17 mouse cellular contexts compared by ENCODE assay signal in the genomic region with DNA sequence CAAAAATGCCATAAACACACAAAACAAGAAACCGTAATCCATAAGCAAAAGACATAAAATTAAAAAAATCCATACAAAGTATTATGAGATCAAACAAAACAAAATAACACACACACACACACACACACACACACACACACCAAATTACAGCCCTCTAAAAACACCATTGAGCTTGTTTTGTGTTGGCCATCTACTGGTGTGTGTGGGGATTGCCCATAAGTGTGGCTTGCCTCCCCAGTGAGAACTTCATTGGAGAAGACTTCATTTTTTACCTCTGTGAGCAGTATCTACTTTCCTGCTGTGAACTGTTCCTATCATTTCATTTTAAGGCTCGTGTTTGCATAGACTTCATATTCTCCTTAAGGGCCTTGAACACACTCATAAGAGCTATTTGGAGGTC.
A peak's percentile ranks its signal among the peaks of the same experiment; 100 is the strongest.
DNase-seq lines count a peak whose midpoint lies in the region; ATAC-seq and TF ChIP-seq lines count a peak whose summit lies in the region.
"Had no signal": no experiment of that assay in that cellular context is flagged by ENCODE, and none has a peak within 500 bp of the region (broad histone marks: within the 10 kb centered on the region; RNA-seq: fewer than 3 reads in every experiment).

No protein-coding gene starts in this region.

- no peaks in the 10 kb centered on the region for H3K27me3 ChIP-seq in stomach, postnatal 0 days (ENCODE audit: control insufficient read depth, insufficient read depth, low read length)
- no peaks in the 10 kb centered on the region for H3K27me3 ChIP-seq in forebrain, embryonic 10.5 days (ENCODE audit: poor library complexity, severe bottlenecking)
- no peaks in the 10 kb centered on the region for H3K27me3 ChIP-seq in forebrain, embryonic 13.5 days
- H3K27me3 ChIP-seq: embryonic facial prominence, embryonic 13.5 days; hindbrain, embryonic 15.5 days; liver, embryonic 13.5 days; midbrain, embryonic 12.5 days had no signal

- no peak overlapping the region for H3K27ac ChIP-seq in layer of hippocampus, adult 2 months
- H3K27ac ChIP-seq in stomach, postnatal 0 days (replicated peaks) = no peak overlapping the region
- no peak overlapping the region for H3K27ac ChIP-seq in forebrain, embryonic 10.5 days
- H3K27ac ChIP-seq in forebrain, embryonic 13.5 days = no peak overlapping the region
- H3K27ac ChIP-seq: embryonic facial prominence, embryonic 13.5 days; hindbrain, embryonic 15.5 days; liver, embryonic 13.5 days; midbrain, embryonic 12.5 days had no signal

- ATAC-seq in stomach, postnatal 0 days (ENCODE audit: low FRiP score, low TSS enrichment) = no peak
- ATAC-seq in forebrain, embryonic 13.5 days = no peak

- no peak overlapping the region for H3K9ac ChIP-seq in stomach, postnatal 0 days (ENCODE audit: low read length)
- H3K9ac ChIP-seq in forebrain, embryonic 13.5 days = no peak overlapping the region
- H3K9ac ChIP-seq: embryonic facial prominence, embryonic 13.5 days; hindbrain, embryonic 15.5 days; liver, embryonic 13.5 days; midbrain, embryonic 12.5 days had no signal

- WGBS in stomach, postnatal 0 days = 93% methylated on average over 2 of the region's 2 CpGs
- WGBS in forebrain, embryonic 10.5 days = 92% methylated on average over 2 of the region's 2 CpGs
- 92% methylated on average over 2 of the region's 2 CpGs for WGBS in forebrain, embryonic 13.5 days

- H3K4me2 ChIP-seq in stomach, postnatal 0 days (replicated peaks; ENCODE audit: low read depth) = no peak overlapping the region
- H3K4me2 ChIP-seq in forebrain, embryonic 13.5 days = no peak overlapping the region
- H3K4me2 ChIP-seq: embryonic facial prominence, embryonic 13.5 days; heart, embryonic 11.5 days; hindbrain, embryonic 15.5 days; liver, embryonic 13.5 days; midbrain, embryonic 12.5 days had no signal

- no peak for TF ChIP-seq EP300 in stomach, postnatal 0 days (optimal IDR thresholded peaks at IDR 0.05)

- DNase-seq in layer of hippocampus, adult 2 months (ENCODE audit: low spot score in 2 of 2) = no peak
- no peak for DNase-seq in layer of hippocampus, adult 9-11 months
- DNase-seq in B cell, adult 2 months = peak; percentile 32 to 45
- DNase-seq in ZHBTc4 (ENCODE audit: low read depth, low spot score) = peak; percentile 4
- no peak for DNase-seq in stomach, postnatal 0 days (ENCODE audit: low spot score)
- DNase-seq in forebrain, embryonic 10.5 days (ENCODE audit: extremely low spot score, low spot score) = no peak
- DNase-seq in spleen, postnatal 36 days (ENCODE audit: low spot score in 2 of 2) = no peak
- DNase-seq: adrenal gland, postnatal 10 days; cerebellum, adult 8-10 months; kidney, postnatal 14 days; liver, embryonic 13.5 days; right cerebral cortex, postnatal 14 days had no signal

- no peaks in the 10 kb centered on the region for H3K9me3 ChIP-seq in stomach, postnatal 0 days (ENCODE audit: control insufficient read depth, low read length)
- H3K9me3 ChIP-seq in forebrain, embryonic 10.5 days = no peaks in the 10 kb centered on the region
- no peaks in the 10 kb centered on the region for H3K9me3 ChIP-seq in forebrain, embryonic 13.5 days (replicated peaks)
- H3K9me3 ChIP-seq: embryonic facial prominence, embryonic 13.5 days; hindbrain, embryonic 15.5 days; liver, embryonic 13.5 days; midbrain, embryonic 12.5 days had no signal

- peak; percentile 53 for TF ChIP-seq CTCF in layer of hippocampus, adult 2 months (conservative IDR thresholded peaks at IDR 0.05)
- peak; percentile 29; the same call in 1 of the 2 replicates for TF ChIP-seq CTCF in stomach, postnatal 0 days (IDR thresholded peaks at IDR 0.05; ENCODE audit: low read depth)

- no peak overlapping the region for H3K4me3 ChIP-seq in layer of hippocampus, adult 2 months
- H3K4me3 ChIP-seq in stomach, postnatal 0 days (ENCODE audit: low read depth, low read length) = no peak overlapping the region
- no peak overlapping the region for H3K4me3 ChIP-seq in forebrain, embryonic 10.5 days
- H3K4me3 ChIP-seq in forebrain, embryonic 13.5 days = no peak overlapping the region
- H3K4me3 ChIP-seq: embryonic facial prominence, embryonic 13.5 days; hindbrain, embryonic 15.5 days; liver, embryonic 13.5 days; midbrain, embryonic 12.5 days had no signal

- H3K36me3 ChIP-seq in stomach, postnatal 0 days (ENCODE audit: control insufficient read depth, insufficient read depth, low read length) = no peaks in the 10 kb centered on the region
- H3K36me3 ChIP-seq in forebrain, embryonic 10.5 days (replicated peaks) = no peaks in the 10 kb centered on the region
- no peaks in the 10 kb centered on the region for H3K36me3 ChIP-seq in forebrain, embryonic 13.5 days (ENCODE audit: poor library complexity, severe bottlenecking)
- H3K36me3 ChIP-seq: embryonic facial prominence, embryonic 13.5 days; hindbrain, embryonic 15.5 days; liver, embryonic 13.5 days; midbrain, embryonic 12.5 days had no signal

- no peaks in the 10 kb centered on the region for H3K4me1 ChIP-seq in stomach, postnatal 0 days (replicated peaks; ENCODE audit: control insufficient read depth, insufficient read depth)
- peaks cover 11% of the 10 kb centered on the region; the same call in 1 of the 2 replicates for H3K4me1 ChIP-seq in forebrain, embryonic 10.5 days
- H3K4me1 ChIP-seq in forebrain, embryonic 13.5 days = no peaks in the 10 kb centered on the region
- H3K4me1 ChIP-seq: liver, embryonic 13.5 days had no signal

Comparison
In these comparisons a context has a peak if more than half of its experiments do, and no peak if none do; other contexts are left out.
1. DNase-seq: peak in B cell, adult 2 months (2 of 2) and ZHBTc4 (single experiment); none in layer of hippocampus, adult 2 months (0 of 2), layer of hippocampus, adult 9-11 months (single experiment), stomach, postnatal 0 days (single experiment), forebrain, embryonic 10.5 days (single experiment) and spleen, postnatal 36 days (0 of 2).